Mouse (Mus musculus) neural tube, embryonic 12.5 days (tissue): ENCODE measurements around the gene Gucy2g. TPM values are rescaled to one million over a fixed set of nuclear protein-coding genes. Genes with fewer than 3 reads are reported as not detected.
A peak's percentile ranks its signal among the peaks of the same experiment; 100 is the strongest.
"Not testable (repeated sequence)": the region's sequence is repeated elsewhere in the genome, so short reads cannot be mapped to it uniquely, and the experiment has no call there.

Source experiments
- ATAC-seq: fragments of 200-750 bp; cut with Nextera tagmentation; 2 replicates; pipeline ENCODE4 v1.8.0; 2017; ENCODE audit warnings: low read depth, mild to moderate bottlenecking, moderate TSS enrichment, moderate library complexity; ENCODE audit not compliant: low FRiP score
- H3K27ac ChIP-seq: fragments of 300-500 bp; sonication (generic); 2 replicates; pipeline ENCODE4 v1.5.1; 2016
- H3K27me3 ChIP-seq: fragments of 300-500 bp; sonication (generic); replicated peaks from 2 replicates; pipeline ENCODE4 v1.6.1; 2016; ENCODE audit warnings: mild to moderate bottlenecking
- H3K36me3 ChIP-seq: fragments of 300-500 bp; sonication (generic); 2 replicates; pipeline ENCODE4 v1.6.1; 2016; ENCODE audit warnings: mild to moderate bottlenecking
- H3K4me1 ChIP-seq: fragments of 300-500 bp; sonication (generic); 2 replicates; pipeline ENCODE4 v1.6.1; 2016
- H3K4me2 ChIP-seq: fragments of 300-500 bp; sonication (generic); replicated peaks from 2 replicates; pipeline ENCODE4 v1.6.1; 2016; ENCODE audit warnings: mild to moderate bottlenecking
- H3K4me3 ChIP-seq: fragments of 300-500 bp; sonication (generic); 2 replicates; pipeline ENCODE4 v1.5.1; 2016
- H3K9ac ChIP-seq: fragments of 300-500 bp; sonication (generic); 2 replicates; pipeline ENCODE4 v1.6.1; 2016; ENCODE audit warnings: mild to moderate bottlenecking
- H3K9me3 ChIP-seq: fragments of 300-500 bp; sonication (generic); 2 replicates; pipeline ENCODE4 v1.6.1; 2016; ENCODE audit warnings: mild to moderate bottlenecking
- WGBS: fragments of 180-500 bp; shearing (Covaris S2); methylation state at CpG from one replicate; pipeline ENCODE4 v1.1.7; 2016; 5-methylcytosine and 5-hydroxymethylcytosine counted together
- polyA plus RNA-seq: library from polyadenylated mRNA; unstranded; fragments of >200 nt; fragmentation: Nextera tagmentation; extraction: Ambion mirVana; gene quantifications from 2 replicates; pipeline ENCODE4 v1.2.1, GENCODE M21; 2016

Gene Gucy2g
- polyA plus RNA-seq, 1 experiment from 2014 or later: not detected

- Histone ChIP-seq H3K4me3 (no peak overlapping the region), H3K9ac (no peak overlapping the region), H3K36me3 (no peaks in the 10 kb centered on the region), H3K9me3 (no peaks in the 10 kb centered on the region), H3K27ac (no peak overlapping the region), H3K4me1 (no peaks in the 10 kb centered on the region), H3K27me3 (no peaks in the 10 kb centered on the region), H3K4me2 (no peak overlapping the region)
- WGBS: 75% methylated on average over 11 of the region's 11 CpGs
- no peak for ATAC-seq
Measured at GRCm38 (mm10) chr19:55193717-55194394, 47.2 kb downstream of the Gucy2g start.

GRCm38 (mm10) chr19:55192254-55192945, 48.6 kb downstream of the Gucy2g start:
- Histone ChIP-seq H3K9ac (no peak overlapping the region), H3K4me2 (no peak overlapping the region), H3K36me3 (no peaks in the 10 kb centered on the region), H3K4me3 (no peak overlapping the region), H3K9me3 (no peaks in the 10 kb centered on the region), H3K4me1 (no peaks in the 10 kb centered on the region), H3K27me3 (no peaks in the 10 kb centered on the region), H3K27ac (no peak overlapping the region)
- no peak for ATAC-seq
- WGBS: 93% methylated on average over 21 of the region's 21 CpGs

DNA sequence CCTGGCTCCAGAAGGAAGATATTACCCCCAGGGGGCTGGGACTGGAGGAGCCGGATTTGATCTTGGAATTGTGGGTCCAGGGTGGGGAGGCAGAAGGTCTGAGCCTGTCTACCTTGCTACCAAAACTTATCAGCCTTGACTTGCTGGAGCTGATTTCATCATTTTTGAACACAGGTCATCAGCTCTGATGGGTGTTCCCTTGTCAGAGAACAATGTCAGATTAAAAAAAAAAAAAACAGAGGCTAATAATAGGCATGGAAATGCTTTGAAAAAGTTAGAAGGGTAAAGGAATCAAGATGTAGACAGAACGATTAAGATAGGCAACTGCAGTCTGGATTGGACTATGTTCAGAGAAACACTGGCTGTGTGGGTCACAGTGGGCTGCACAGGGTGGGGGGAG, 49.4 kb downstream of the Gucy2g start:
- Histone ChIP-seq H3K27ac (no peak overlapping the region), H3K9ac (no peak overlapping the region)
- WGBS: 81% methylated on average over 2 of the region's 2 CpGs

GRCm38 (mm10) chr19:55190065-55190464, 51.0 kb downstream of the Gucy2g start:
- no peak for ATAC-seq
- 82% methylated on average over 5 of the region's 5 CpGs for WGBS
- Histone ChIP-seq H3K9me3 (no peaks in the 10 kb centered on the region), H3K4me1 (peaks cover 7% of the 10 kb centered on the region; the same call in 1 of the 2 replicates), H3K36me3 (no peaks in the 10 kb centered on the region), H3K4me3 (no peak overlapping the region), H3K27ac (no peak overlapping the region), H3K9ac (no peak overlapping the region), H3K27me3 (no peaks in the 10 kb centered on the region), H3K4me2 (no peak overlapping the region)

More for the DNA sequence above, 49.4 kb downstream of the Gucy2g start:
- Histone ChIP-seq H3K27me3 (no peaks in the 10 kb centered on the region), H3K4me3 (no peak overlapping the region), H3K36me3 (no peaks in the 10 kb centered on the region), H3K9me3 (no peaks in the 10 kb centered on the region), H3K4me1 (no peaks in the 10 kb centered on the region), H3K4me2 (no peak overlapping the region)
- no peak for ATAC-seq

- Histone ChIP-seq H3K36me3 (no peaks in the 10 kb centered on the region), H3K4me2 (no peak overlapping the region), H3K4me1 (peaks cover 15% of the 10 kb centered on the region; the same call in 1 of the 2 replicates), H3K9ac (no peak overlapping the region), H3K9me3 (no peaks in the 10 kb centered on the region), H3K4me3 (no peak overlapping the region), H3K27me3 (no peaks in the 10 kb centered on the region), H3K27ac (no peak overlapping the region)
- ATAC-seq: peak; percentile 79
- 28% methylated on average over 3 of the region's 3 CpGs for WGBS
Measured at GRCm38 (mm10) chr19:55185651-55186050, 55.4 kb downstream of the Gucy2g start.

DNA sequence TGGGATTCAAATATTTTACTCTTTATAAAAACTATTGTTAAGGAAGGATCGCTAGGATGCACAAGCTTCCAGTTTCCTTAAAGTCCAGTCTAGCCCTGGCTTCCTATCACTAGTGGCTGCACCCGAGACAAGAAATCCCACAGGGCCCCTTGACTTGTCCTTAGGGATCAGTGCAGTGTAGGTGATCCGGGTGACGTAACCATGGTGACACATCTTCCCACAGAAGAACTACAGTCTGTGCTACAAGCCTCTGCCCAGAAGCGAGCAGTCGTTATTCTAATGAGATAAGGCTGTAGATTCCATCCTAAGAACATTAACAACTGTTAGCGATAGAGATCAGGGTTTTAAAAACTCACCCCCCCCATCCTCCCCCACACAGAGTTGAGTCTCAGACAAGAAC, 56.0 kb downstream of the Gucy2g start:
- Histone ChIP-seq H3K36me3 (no peaks in the 10 kb centered on the region), H3K9me3 (no peaks in the 10 kb centered on the region), H3K9ac (no peak overlapping the region), H3K4me1 (peaks cover 15% of the 10 kb centered on the region; the same call in 1 of the 2 replicates), H3K27ac (no peak overlapping the region), H3K4me3 (no peak overlapping the region), H3K4me2 (no peak overlapping the region), H3K27me3 (no peaks in the 10 kb centered on the region)
- WGBS: 55% methylated on average over 7 of the region's 7 CpGs
- peak; percentile 79 for ATAC-seq

DNA sequence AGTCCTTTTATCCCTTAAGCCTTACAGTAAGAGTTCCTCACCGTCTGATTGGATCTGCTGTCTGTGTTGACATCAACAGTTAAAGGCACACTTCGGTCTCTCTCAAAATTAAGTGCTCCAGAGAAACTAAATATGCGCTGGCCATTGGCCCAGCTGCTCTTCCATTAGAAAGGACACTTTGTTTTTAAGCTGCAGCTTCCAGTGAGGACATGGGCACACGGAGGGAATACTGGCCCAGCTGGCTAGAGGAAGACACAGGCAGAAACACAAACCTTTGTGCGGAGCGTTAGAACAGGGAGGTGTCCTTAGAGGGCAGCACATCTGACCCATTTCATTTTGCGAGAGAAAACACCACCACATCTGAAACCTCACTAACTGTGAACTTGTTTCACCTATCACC, 56.6 kb downstream of the Gucy2g start:
- Histone ChIP-seq H3K9ac (no peak overlapping the region), H3K27me3 (no peaks in the 10 kb centered on the region), H3K4me3 (no peak overlapping the region), H3K4me1 (peaks cover 15% of the 10 kb centered on the region; the same call in 1 of the 2 replicates), H3K36me3 (no peaks in the 10 kb centered on the region), H3K9me3 (no peaks in the 10 kb centered on the region), H3K27ac (no peak overlapping the region), H3K4me2 (no peak overlapping the region)
- ATAC-seq: no peak
- 71% methylated on average over 7 of the region's 7 CpGs for WGBS

DNA sequence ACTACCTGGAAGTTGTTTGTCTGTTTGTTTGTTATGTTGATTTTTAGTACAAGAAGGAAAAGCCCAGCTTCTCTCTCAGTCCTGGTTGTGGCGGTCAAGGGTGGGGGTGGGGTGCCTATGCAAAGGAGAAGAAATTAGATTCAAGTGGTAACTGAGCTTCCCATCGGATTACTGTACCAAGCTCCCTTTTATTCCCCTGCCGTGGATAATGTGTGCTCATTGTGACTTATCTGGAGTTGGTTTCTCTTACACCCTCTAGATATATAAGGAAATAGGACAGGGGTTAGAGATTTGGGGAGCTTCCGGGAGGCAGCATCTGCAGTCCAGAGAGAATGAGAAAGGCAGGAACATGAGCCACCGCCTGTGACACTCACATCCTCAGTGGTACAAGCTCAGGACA, 60.6 kb downstream of the Gucy2g start, which contains the start of gene Tectb:
Gene Tectb, plus strand, starts transcription at position 301 of the 400 bp plus-strand sequence.
- peaks cover 10% of the 10 kb centered on the region; the same call in 1 of the 2 replicates for H3K4me1 ChIP-seq
- no peaks in the 10 kb centered on the region for H3K27me3 ChIP-seq
- H3K9me3 ChIP-seq: no peaks in the 10 kb centered on the region
- no peak for ATAC-seq
- no peak within 1 kb of the TSS for H3K4me3 ChIP-seq
- WGBS: 85% methylated on average over 5 of the region's 5 CpGs
- no peak within 1 kb of the TSS for H3K9ac ChIP-seq
- no peaks in the 10 kb centered on the region for H3K36me3 ChIP-seq
- no peak within 1 kb of the TSS for H3K4me2 ChIP-seq
- no peak within 1 kb of the TSS for H3K27ac ChIP-seq

DNA sequence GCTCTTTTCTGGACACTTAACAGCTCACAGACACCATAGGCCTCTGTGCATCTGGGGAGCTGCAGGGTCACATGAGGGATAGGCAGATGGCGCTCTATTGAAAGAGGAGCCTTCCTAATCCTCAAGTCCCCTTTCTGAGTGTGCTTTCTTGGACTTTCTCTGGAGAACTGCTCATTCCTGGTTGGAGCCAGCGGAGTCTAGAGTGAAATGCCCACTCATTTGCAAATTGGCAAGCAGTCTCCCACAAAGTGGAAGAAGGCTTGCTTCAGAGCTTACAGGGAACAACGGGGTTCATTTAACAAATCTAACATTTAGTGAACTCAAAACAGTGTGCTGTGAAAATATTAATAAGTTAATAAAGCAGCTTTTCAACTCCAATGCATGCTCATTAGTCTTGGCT, 63.9 kb downstream of the Gucy2g start:
- Histone ChIP-seq H3K27me3 (no peaks in the 10 kb centered on the region), H3K4me1 (no peaks in the 10 kb centered on the region), H3K36me3 (no peaks in the 10 kb centered on the region), H3K9me3 (no peaks in the 10 kb centered on the region), H3K4me3 (no peak overlapping the region), H3K27ac (no peak overlapping the region), H3K9ac (no peak overlapping the region), H3K4me2 (no peak overlapping the region)
- ATAC-seq: no peak
- 89% methylated on average over 3 of the region's 3 CpGs for WGBS

GRCm38 (mm10) chr19:55171585-55171984, 69.5 kb downstream of the Gucy2g start:
- no peaks in the 10 kb centered on the region for H3K27me3 ChIP-seq
- H3K27ac ChIP-seq: no peak overlapping the region
- 0 out of 2 replicates have a peak, but pooled peaks cover 10% of the 10 kb centered on the region for H3K9me3 ChIP-seq
- no peaks in the 10 kb centered on the region for H3K36me3 ChIP-seq
- 78% methylated on average over 1 of the region's 1 CpGs for WGBS
- ATAC-seq: no peak
- no peak overlapping the region for H3K4me2 ChIP-seq
- H3K4me3 ChIP-seq: no peak overlapping the region
- no peak overlapping the region for H3K9ac ChIP-seq
- no peaks in the 10 kb centered on the region for H3K4me1 ChIP-seq

- Histone ChIP-seq H3K36me3 (no peaks in the 10 kb centered on the region), H3K27ac (no peak overlapping the region), H3K4me1 (no peaks in the 10 kb centered on the region), H3K4me2 (no peak overlapping the region), H3K9me3 (0 out of 2 replicates have a peak, but pooled peaks cover 10% of the 10 kb centered on the region), H3K27me3 (no peaks in the 10 kb centered on the region), H3K9ac (no peak overlapping the region), H3K4me3 (no peak overlapping the region)
- no peak for ATAC-seq
Measured at GRCm38 (mm10) chr19:55170399-55170798, 70.6 kb downstream of the Gucy2g start.

- 93% methylated on average over 8 of the region's 8 CpGs for WGBS
- 0 out of 2 replicates have a peak, but pooled peaks cover 10% of the 10 kb centered on the region for H3K9me3 ChIP-seq
- not testable (repeated sequence) for H3K36me3 ChIP-seq, H3K27ac ChIP-seq, H3K4me2 ChIP-seq, ATAC-seq, H3K27me3 ChIP-seq, H3K9ac ChIP-seq, H3K4me1 ChIP-seq, H3K4me3 ChIP-seq
Measured at GRCm38 (mm10) chr19:55169236-55169729, 71.8 kb downstream of the Gucy2g start.
